Mouse (Mus musculus) cerebellum, postnatal 25 days (tissue): ENCODE results near the gene Acsl3.

Source experiments
- DNase-seq, 2 experiments: peaks; one replicate each; pipeline ENCODE4 v3.0.0; 2021; ENCODE audit warnings: mixed read lengths in 2 of 2

Gene Acsl3

DNA sequence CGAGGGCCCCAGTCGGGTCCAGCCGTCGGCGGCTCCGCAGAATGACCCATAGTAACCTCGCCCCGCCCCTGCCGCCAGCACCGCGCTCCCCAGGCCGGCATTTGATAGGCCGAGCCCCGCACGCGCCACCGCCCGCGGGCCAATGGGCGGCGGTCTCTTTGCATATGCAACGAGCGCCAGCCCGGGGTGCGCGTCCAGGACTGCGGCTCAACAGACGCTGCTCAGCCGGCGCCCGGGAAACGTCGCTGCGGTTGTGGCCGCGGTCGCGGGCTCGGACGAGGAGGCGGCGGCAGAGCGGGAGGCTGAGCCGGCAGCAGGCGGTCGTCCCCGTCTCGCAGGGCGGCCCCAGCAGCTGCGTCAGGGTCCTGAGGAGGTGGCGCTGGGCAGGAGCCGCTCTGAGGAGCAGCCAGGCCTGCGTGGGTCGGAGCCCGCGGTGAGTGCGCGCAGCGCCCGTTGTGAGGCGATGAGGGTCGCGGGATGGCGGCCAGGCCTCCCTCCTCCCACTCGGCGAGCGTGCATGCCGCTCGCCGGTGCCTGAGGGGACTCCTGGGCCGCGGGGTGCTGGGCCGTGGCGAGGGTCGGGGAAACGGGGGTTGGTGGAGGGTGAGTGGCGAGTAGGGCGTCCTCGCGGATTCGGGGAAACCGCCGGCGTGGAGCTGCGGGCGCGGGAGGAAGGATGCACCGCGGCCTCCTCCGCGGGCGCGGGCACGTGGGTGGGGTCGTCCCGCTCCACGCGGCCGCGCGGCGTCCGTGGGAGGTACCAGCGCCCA, at the start of gene Acsl3, which contains the start of gene Utp14b:
TSS of gene Acsl3 (plus strand) at position 155 of the 770 bp plus-strand sequence.
TSS of gene Utp14b (plus strand) at position 368 of the 770 bp plus-strand sequence.
- peak; percentile 97 to 98 for DNase-seq

DNA sequence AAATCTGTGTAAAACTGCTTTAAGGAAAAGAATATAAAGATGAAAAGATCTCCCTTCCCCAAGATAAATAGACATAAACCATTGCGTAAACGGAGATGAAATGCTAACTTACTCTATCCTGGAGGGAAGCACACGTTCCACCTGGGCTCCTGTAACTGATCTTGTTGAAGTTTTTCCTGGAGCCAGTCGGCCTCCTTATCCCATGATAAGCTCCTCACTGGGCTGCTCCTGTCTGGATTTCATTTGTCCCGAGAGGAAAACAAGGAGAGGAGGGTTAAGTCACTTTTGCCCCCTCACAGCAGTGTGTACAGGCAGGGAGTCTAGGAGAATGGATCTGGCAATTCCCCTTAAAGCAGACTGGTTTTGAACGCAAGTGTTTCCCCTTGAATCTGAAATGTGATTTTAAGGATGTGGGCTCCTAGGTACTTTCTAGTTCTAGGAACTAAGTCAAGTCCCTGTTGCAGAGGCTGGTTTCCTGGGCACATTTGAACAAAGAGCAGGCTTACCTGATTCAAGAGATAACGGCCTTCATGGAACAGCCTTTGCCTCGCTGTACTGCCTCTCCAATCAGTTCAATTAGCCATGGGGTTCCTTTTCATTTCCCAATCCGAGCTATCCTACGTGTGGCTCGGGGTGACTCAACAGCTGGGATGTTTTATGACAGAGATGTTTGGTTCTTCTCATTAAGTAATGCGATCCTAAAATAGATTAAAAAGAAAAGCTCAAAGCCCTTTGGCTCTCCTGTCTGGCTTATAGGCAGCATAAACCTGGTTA, 48.3 kb upstream of the Acsl3 start:
- DNase-seq, result no peak

DNA sequence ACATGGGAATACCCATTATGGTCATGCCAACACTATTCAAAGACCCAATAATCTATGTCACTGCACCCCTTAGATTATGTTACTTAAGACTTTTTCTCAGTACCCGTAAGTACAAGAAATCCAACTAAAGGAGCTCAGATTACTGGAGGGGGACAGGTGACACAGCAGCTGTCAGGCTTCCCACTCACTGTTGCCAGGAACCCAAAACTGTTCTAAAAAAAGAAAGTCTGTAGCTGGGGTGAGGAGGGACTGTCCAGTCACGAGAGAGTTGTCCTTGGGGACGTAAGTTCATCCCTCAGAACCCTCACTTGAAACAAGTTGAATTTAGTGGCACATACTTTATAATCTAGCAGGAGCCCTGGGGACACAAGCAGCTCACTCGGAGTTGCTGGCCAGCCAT, 46.6 kb upstream of the Acsl3 start:
- no peak for DNase-seq

DNA sequence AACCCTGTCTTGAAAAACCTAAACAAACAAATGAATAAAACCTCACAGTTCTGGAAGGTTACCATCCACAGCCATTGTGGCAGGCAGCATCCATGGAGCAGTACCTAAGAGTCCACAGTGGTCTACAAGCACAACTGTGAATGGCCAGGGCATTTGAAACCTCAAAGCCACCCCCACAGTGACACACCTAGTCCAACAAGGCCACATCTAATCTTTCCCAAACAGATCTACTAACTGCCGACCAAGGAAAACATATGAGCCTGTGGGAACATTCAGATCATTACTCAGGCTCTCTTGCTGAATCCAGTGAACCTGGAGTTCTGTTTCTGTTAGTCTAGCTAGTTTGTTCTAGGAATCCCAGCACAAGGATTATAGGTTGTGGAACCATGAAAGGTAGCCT, 44.7 kb upstream of the Acsl3 start:
- no peak for DNase-seq

DNA sequence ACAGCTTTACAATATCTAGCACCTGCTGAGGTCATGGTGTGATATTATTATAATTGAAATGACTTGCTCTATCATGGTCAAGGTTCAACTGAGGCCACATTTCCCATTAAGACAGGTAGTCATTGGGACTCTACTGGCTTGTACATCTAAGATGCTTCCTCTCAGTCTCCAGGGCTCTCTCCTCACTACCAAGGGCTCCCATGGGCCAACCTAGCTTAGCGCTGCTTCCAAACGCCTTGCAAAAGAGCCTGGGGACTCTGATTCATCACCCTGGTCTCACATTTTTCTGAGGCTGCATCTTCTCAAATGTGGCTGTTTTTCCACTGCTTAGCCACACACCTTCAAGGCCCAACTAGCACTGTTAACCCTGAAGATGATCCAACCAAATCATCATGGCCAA, 33.3 kb upstream of the Acsl3 start:
- DNase-seq, result no peak

DNA sequence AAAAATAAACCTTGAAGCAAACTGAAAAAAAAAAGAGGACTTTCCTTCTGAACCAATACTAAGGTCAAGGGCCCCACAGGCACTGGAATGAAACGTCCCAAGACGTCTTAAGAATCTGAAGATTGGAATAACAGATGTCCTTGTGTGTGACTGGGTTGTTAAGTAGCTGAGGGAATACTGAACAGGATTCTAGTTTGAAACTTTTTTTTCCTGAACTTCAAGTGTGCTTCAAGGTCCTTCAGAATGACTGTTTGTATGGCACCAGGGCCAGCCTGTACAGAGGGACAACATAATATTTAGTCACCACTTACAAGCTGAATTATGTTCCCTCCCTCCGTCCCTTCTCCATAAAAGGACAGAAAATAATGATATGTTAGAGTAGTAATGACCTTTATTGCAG, 23.1 kb upstream of the Acsl3 start:
- DNase-seq, result no peak

DNA sequence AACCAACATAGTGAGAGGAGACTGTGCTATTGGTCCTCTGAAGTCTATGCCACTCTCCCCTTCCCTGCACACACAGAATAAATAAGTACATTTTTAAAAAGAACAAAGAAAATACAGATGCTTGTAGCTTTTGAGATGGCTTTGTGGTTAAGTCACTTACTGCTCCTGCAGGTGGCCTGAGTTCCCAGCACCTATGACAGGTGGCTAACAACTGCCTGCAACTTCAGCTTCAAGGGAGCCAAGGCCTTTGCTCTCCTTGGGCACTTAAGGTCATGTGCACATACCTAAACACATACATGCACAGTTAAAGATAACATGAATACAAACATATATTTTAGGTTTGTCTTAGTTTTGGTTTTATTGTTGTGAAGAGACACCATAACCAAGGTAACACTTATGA, 16.8 kb upstream of the Acsl3 start:
- no peak for DNase-seq

DNA sequence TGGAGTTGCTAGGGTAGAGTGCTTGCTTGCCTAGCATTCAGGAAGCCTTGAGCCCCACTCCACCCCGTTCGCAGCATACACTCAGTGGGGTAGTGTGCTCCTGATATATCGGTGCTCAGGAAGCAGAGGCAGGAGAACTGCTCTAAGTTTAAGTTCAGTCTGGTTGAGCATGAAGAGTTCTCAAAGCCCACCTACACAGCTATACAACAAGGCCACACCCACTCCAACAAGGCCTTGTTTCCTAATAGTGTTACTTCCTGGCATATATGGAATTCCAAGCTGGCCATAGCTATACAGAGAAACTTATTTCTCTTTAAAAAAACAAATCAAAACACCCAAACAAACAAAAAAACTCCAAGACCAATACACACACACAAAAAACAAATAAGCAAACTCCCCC, 15.8 kb upstream of the Acsl3 start:
- DNase-seq, result no peak

DNA sequence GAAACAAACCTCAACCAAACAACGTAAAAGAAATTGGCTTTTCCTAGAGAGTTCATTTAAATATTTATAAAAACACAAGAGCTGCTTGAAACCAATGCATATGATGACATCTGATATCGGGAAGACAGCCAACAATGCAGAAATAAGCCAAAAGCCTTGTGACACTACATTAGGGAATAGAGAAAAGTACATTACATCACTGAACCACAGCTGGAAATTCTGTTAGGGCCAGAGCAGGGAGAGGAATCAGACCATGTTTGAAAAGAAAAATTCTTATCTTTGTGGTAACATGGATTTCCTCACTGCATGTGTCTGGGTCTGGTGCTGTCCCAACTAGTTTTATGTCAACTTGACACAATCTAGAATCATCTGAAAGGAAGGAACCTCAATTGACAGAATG, 15.4 kb upstream of the Acsl3 start:
- no peak for DNase-seq

DNA sequence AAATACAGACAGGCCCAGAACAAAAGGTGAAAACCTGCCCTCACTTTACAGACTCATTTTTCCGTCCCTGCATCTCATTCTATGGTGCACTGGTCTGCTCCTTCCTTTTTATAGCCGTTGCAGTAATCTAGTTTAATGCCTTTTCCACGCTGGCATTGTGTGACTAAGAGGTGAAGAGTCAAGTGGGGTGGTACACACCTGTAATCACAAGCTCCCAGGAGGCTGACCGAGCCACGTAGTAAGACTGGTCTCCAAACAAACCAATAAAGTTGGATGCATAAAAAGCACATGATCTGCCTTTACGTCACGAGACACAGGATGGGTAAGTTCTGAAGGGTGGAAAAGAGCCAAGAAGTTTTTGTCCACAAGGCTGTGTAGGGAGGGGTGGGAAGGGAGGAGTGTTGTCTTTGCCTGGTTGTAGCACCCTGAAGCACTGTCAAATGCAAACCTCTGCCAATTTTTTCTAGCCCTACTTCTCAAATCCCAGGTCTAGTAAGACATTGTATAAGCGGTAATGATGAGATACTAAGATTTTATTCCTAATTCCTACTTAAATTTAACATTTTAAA, 10.2 kb upstream of the Acsl3 start:
- no peak for DNase-seq

DNA sequence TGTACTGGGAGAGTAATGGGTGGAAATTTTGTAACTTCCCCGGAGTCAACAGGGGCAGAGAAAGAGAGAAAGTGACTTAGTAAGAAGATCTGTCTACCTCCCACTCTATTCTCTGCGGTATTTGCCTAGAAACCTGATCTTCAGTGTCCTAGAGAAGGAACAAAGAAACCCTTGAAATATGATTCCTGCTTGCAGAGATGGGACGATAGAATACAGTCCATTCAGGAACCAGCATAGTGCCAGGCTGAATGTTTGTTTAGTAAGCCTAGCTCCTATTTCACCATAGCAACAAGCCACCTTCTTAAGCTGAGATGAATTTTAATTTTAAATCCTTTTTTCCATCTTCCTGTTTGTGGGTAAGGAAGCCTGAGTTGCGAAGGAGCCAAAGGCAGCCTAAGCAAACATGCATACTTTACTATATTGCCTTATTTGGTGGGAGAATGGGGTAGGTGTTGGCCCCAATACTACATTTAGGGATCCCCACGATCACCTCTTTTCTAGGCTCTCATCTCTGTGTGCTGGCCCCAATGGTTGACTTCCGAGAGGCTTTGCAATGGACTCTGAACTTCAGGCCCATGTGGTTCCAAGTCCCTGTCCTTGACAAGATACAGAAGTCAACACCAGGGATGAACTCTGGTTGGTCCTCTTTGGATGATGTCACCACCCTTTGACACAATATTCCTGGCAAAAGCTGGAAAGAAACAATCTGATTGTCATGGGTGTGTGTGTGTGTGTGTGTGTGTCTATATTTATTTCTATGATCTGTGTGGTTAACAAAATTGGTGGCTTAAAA, 8.2 kb upstream of the Acsl3 start:
- DNase-seq, result no peak

DNA sequence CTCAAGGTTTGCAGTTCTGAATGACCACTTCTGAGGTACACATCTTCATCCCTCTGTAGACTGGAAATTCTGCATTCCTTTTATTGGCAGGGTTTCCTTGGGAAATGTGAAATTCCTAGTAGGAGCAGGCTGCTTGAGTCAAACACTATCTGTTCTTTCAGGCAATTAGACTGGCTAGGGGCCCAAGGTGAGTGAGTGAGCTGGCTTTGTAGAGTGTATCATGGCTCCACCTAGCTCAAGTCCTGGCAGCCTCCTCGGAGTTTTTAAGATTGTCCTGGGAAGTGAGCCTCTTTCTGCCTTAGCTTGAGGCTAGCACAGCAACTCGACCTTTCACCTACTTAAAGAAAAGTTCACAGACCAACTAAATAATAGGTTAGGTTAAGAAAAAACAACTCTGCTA, 1.2 kb upstream of the Acsl3 start:
- DNase-seq, result peak in 1 of 2 experiments; percentile 8

DNA sequence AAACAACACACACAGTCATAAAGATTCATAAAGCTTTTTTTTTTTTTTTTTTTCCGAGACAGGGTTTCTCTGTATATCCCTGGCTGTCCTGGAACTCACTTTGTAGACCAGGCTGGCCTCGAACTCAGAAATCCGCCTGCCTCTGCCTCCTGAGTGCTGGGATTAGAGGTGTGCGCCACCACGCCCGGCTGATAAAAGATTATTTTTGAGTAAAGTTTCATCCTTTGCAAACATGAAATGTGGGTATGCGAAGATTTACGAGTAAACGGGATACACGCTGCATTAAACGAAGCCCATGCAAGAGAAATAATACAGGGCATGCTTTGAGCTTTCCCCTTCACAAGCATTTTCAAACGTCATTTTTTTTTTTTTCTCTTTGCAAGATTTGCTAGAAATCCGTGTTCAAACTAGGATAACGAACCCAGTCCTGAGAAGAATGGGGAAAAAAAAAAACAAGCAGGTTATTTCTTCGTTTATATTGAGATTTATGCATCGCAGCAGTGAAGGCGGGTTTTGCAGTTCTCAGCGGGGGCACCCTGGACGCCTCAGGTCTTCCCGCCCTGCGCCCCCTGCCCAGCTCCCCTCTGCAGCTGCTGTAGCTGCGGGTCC, 500 bp upstream of the Acsl3 start:
- DNase-seq, result no peak

DNA sequence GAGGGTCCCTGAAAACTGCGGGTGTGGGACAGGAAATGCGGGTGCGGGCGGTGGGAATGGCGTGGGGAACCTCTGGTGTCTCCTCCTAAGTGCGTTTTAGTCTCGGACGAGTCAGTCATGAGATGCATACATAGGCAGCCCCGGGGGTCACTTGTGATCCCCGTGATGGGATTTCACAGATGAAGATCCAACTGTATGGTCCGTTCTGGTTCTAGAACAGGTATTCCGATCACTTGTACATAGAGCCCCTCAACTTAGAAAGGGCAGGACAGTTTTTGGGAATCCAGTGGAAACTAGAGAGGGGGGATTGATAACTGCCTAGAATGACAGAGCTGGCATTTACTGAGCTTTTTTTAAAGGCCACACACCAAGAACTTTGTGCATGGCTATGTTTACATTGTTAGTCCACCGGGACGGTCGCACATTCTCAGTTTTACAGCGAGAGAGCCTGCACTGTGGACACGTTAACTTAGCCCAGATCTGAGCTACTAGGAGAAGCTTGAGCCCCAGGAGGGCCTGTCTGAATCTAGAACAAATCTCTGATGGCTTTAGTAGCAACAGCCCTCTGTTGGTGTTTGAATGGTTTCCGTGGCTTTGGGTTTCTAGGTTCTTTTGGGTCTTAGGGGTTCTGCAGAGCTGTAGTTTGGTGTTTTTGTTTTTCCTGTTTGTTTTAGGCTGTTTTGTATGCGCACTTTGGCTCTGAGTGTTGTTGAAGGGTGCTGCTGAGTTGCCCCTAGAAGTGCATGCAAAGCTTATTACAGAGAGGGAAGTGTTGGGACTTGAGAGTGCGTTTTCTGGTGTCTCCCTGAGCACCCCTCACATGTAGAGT, 1.0 kb downstream of the Acsl3 start:
- DNase-seq, result peak; percentile 29 to 32

DNA sequence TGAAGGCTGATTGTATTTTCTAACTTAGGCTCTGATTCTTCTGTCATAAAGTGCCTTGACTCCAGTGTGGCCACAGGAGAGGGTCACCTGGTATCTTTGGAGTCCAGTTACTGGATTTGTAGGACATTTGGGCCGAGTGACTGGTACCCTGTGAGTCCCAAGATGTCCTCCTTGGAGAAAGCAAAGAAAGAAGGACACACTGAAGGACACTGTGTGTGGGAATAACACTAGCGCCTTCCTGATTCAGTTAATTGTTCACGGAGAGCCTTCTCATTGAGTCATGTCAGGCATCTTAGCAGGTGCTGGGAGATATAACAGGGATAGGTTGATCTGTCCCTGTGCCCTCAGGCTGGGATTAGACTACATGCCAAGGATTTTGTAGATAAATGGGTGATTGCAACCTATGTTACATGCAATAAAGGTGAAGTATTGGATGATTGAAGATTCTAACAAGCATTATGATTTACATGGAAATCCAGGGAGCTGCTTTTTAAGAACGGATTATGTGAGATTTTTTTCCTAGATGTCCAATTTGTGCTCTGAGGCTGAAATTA, 1.7 kb downstream of the Acsl3 start:
- DNase-seq, result no peak

DNA sequence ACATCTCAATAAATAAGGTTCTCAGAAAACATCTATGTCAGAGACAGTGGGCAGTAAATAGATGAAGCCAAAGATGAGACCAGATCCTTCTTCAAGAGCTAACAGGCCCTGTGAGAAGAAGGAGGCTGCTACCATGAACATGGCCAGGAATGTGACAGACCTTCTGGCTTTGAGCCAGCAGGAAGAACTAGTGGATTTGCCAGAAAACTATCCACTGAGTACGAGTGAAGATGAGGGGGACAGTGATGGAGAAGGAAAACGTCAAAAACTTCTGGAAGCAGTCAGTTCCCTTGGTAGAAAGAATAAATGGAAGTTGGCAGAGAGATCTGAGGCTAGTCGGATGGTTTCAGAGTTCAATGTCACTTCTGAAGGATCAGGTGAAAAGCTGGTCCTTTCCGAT, 6.7 kb downstream of the Acsl3 start:
- DNase-seq, result peak in 1 of 2 experiments; percentile 25

DNA sequence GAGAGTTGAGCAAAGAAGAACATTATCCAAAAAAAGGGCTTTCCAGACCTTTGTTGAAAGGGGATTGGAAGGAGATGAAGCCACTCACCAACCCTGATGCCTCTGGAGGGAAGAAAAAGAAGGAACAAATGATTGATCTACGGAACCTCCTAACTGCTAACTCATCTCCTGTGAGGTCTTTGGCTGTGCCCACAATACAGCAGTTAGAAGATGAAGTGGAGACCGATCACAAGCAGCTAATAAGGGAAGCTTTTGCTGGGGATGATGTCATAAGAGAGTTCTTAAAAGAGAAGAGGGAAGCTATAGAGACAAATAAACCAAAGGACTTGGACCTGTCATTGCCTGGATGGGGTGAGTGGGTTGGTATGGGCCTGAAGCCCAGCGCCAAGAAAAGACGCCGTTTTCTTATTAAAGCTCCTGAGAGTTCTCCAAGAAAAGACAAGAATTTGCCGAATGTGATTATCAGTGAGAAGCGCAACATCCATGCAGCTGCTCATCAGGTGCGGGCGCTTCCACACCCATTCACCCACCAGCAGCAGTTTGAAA, 8.4 kb downstream of the Acsl3 start:
- no peak for DNase-seq

DNA sequence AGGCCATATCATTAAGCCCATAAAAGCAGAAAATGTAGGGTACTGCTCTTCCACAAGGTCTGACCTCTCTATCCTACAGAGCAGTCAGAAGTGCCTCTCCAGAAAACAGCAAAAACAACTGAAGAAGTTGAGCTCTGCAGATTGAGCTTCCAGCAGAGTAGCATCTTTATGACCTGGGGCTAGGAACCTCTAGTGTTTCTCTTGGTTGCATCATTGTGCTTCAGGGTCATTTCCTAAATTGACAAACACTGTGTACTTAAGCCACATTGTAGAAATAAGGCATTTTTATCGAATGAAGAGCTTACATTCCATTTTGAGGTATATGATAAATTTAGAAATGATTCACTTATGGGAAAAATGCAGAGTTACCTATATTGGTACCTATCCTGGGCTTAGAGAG, 9.0 kb downstream of the Acsl3 start:
- no peak for DNase-seq

DNA sequence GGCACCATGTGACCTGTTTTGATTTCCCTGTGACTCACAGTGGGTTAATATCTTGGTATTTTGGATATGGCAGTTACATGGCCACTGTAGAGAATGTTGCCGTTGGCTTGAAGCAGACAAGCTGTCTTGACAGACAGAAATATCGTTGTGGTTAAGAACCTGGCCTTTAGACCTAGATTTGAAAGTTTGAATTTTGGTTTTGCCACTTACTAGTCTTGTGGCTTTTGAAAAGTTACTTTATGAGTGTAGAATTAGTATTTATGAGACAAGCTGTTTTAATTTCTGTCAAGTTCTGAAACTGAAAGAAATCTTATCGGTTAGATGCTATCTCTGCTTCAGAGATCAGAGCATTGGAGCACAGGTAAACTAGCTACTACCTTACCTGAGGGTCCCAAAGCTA, 24.7 kb downstream of the Acsl3 start:
- no peak for DNase-seq

DNA sequence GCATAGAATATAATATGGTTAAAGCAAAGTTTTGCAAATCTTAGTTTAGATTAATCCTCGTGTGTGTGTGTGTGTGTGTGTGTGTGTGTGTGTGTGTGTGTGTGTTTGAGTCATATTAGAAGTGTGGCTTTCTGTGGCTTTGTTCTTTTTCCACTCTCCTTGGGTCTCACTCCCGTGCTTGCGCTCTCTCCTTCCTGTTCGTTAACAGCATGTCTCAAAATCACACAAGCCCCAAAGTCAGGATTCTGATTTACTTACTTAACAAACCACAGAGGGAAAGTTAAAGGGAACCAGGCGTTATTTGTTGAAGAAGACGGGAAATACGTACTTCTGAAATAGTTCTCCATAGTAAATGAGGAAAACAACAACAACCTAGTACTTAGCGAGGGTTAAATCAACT, 26.5 kb downstream of the Acsl3 start:
- DNase-seq, result no peak

DNA sequence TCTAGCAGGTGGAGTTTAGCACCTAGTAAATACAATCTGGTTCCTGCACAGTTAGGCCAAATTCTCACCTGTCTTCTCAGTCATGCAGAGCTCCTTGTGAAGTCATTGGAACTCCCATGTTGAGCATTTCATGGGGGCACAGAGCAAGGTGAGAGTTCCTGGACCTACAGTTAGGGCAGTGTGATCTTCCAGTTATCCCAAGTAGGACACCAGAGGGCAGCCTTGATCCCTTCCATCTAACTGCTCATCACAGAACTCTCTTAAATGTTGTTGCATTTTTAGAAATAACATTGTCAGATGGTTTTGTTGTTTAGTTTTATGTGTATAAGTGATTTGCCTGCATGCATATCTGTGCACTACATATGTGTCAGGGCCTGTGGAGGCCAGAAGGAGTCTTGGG, 29.2 kb downstream of the Acsl3 start:
- DNase-seq, result peak in 1 of 2 experiments; percentile 47
